Mouse (Mus musculus): ENCODE measurements at regions not wholly inside any gene's neighbourhood (a gene's known extent, or its start where the extent isn't known, plus 50 kb on each side); places are given as distances from the start of the nearest gene placed in this dataset.

- no peak for DNase-seq (ENCODE audit: low spot score in 2 of 2)
Measured at GRCm38 (mm10) chr5:96931576-96932152, 65.8 kb upstream of the Bmp2k start.

DNA sequence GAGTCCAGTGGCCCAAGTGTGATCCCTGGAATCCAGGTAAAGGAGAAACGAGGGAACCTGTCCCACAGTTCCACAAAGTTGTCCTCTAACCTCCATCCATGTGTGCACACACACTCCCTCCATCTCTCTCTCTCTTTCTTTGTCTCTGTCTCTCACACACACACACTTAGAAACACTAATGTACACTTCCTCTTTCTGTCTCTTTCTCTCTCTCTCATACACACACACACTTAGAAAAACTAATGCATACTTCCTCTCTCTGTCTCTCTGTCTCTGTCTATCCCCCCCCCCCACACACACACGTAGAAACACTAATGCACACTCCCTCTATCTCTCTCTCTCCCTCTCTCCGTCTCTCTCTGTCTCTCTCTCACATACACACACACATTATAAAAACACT lies 61.2 kb upstream of the Bmp2k start:
- no peak for DNase-seq (ENCODE audit: low spot score in 2 of 2)

- DNase-seq (ENCODE audit: low spot score in 2 of 2), result no peak
Measured at GRCm38 (mm10) chr5:96938718-96939117, 58.8 kb upstream of the Bmp2k start.

DNA sequence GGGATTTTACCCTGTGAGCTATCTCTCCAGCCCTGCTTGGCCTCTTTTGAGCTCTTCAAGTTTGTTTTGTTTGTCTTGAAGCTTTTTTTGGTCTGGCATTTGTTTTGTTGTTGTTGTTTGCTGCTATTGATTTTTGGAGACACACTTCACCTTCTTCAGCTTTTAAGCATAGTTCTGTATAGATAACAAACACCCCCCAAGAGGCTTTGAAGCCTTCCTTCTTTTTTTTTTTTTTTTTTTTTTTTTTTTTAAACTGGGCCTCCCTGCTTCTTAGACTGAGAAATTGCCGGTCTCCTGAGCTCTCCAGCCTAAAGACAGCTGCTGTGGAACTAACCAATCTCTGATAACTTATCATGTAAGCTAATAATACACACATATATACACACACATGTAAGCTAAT lies 58.2 kb upstream of the Bmp2k start:
- DNase-seq (ENCODE audit: low spot score in 2 of 2), result no peak

- DNase-seq (ENCODE audit: low spot score in 2 of 2), result no peak
Measured at GRCm38 (mm10) chr5:96940170-96941086, 57.1 kb upstream of the Bmp2k start.

- no peak for DNase-seq (ENCODE audit: low spot score in 2 of 2)
Measured at GRCm38 (mm10) chr5:96941087-96941468, 56.4 kb upstream of the Bmp2k start.

DNA sequence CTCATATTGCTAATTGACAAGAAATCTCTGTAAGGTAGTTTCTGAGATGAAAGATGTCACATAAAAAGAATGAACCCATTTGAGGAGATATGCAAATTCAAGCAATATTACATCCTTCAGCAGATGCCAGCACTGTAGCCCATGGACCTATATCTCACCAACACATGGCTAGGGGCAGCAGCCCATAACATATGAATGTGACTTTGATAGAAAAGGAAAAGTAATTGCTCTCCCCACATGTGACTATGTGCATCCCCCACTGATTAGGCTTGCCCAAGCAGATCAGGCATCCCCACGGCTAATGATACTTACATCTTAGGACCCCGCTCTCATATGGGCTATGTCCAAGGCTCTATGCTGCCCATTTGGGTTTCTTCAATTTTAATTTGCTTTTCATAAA lies 56.0 kb upstream of the Bmp2k start:
- no peak for DNase-seq (ENCODE audit: low spot score in 2 of 2)
